Mouse (Mus musculus) stomach, embryonic 14.5 days (tissue): ENCODE data around the gene Lrrc34. TPM values are rescaled to one million over a fixed set of nuclear protein-coding genes. Genes with fewer than 3 reads are reported as not detected.

Experiments
- ATAC-seq: fragments of 200-750 bp; cut with Nextera tagmentation; 2 replicates; pipeline ENCODE4 v1.8.0; 2017; ENCODE audit warnings: low read depth, moderate TSS enrichment; ENCODE audit not compliant: insufficient number of reproducible peaks, insufficient read depth, low FRiP score
- H3K27ac ChIP-seq: fragments of 300-500 bp; sonication (generic); 2 replicates; pipeline ENCODE4 v1.5.1; 2014; ENCODE audit warnings: mild to moderate bottlenecking, low read length, moderate library complexity, mixed read lengths
- H3K27me3 ChIP-seq: fragments of 300-500 bp; sonication (generic); 2 replicates; pipeline ENCODE4 v1.6.1; 2014; ENCODE audit warnings: low read length, control low read depth, mixed read lengths; ENCODE audit not compliant: control insufficient read depth, insufficient read depth
- H3K36me3 ChIP-seq: fragments of 300-500 bp; sonication (generic); 2 replicates; pipeline ENCODE4 v1.6.1; 2014; ENCODE audit warnings: mild to moderate bottlenecking, control low read depth, low read length, moderate library complexity, mixed read lengths; ENCODE audit not compliant: control insufficient read depth, insufficient read depth
- H3K4me1 ChIP-seq: fragments of 300-500 bp; sonication (generic); 2 replicates; pipeline ENCODE4 v1.6.1; 2014; ENCODE audit warnings: low read length, control low read depth, mixed read lengths; ENCODE audit not compliant: control insufficient read depth, insufficient read depth
- H3K4me2 ChIP-seq: fragments of 300-500 bp; sonication (generic); replicated peaks from 2 replicates; pipeline ENCODE4 v1.6.1; 2014; ENCODE audit warnings: low read depth, low read length, control low read depth
- H3K4me3 ChIP-seq: fragments of 300-500 bp; sonication (generic); 2 replicates; pipeline ENCODE4 v1.5.1; 2014; ENCODE audit warnings: low read depth, low read length, control low read depth
- H3K9ac ChIP-seq: fragments of 300-500 bp; sonication (generic); replicated peaks from 2 replicates; pipeline ENCODE4 v1.6.1; 2014; ENCODE audit warnings: low read depth, mild to moderate bottlenecking, control low read depth, low read length, moderate library complexity, mixed read lengths
- H3K9me3 ChIP-seq: fragments of 300-500 bp; sonication (generic); 2 replicates; pipeline ENCODE4 v1.6.1; 2016; ENCODE audit warnings: low read depth, low read length, control low read depth; ENCODE audit not compliant: control insufficient read depth
- WGBS: fragments of 180-500 bp; shearing (Covaris S2); extraction: QIAGEN DNeasy Blood & Tissue Kit; methylation state at CpG from one replicate; pipeline ENCODE4 v1.1.7; 2014; 5-methylcytosine and 5-hydroxymethylcytosine counted together
- polyA plus RNA-seq: library from polyadenylated mRNA; unstranded; fragments of >200 nt; fragmentation: Nextera tagmentation; extraction: Ambion mirVana; gene quantifications from 2 replicates; pipeline ENCODE4 v1.2.1, GENCODE M21; 2014

Lrrc34 gene
- 1.1 and 1.4 TPM in 2 replicates for polyA plus RNA-seq

DNA sequence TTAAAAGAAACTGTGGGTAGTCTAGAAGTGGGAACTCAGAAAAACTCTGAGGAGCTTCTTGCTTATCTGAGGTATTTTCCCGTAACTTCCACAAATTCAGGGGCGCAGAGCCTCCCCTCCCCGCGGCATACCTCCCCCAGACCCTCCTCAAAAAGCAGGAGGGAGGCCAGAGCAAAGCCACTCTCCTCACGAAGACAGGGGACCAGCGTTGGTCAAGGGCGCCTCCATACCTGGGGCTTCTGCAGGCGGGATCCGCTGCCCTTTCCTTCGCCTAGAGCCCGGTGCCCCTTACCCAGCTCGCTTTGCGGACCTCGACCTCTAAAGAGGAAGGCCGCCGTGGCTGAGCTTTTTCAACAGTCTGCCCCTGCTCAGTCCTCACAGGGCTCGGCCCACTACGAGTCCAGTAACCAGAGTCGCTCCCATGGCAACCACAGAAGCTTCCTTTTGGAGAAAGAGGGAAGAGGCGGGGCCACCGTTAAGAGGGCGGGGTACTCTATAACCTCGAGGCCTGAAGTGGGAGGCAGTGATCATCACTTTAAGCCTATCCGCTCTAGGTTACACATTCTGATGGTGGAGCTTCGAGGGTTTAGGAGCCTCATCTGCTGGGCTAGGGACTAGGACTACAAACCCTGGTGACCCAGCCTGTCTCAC, at the start of gene Lrrc34:
Gene Lrrc34 (minus strand): TSS at position 430 of the 651 bp plus-strand sequence.
- H3K27ac ChIP-seq, result no peak within 1 kb of the TSS
- H3K4me3 ChIP-seq, result peak within 1 kb of the TSS; percentile 31
- no peaks in the 10 kb centered on the region for H3K9me3 ChIP-seq
- 0 out of 2 replicates have a peak, but pooled peaks cover 4% of the 10 kb centered on the region for H3K27me3 ChIP-seq
- 0 out of 2 replicates have a peak within 1 kb of the TSS, but pooled peaks have one; percentile 25 for H3K9ac ChIP-seq
- 2% methylated on average over 25 of the region's 25 CpGs for WGBS
- peak; percentile 84 for ATAC-seq
- no peaks in the 10 kb centered on the region for H3K36me3 ChIP-seq
- no peaks in the 10 kb centered on the region; the same call in 1 of the 2 replicates for H3K4me1 ChIP-seq
- H3K4me2 ChIP-seq, result peak within 1 kb of the TSS; percentile 72

DNA sequence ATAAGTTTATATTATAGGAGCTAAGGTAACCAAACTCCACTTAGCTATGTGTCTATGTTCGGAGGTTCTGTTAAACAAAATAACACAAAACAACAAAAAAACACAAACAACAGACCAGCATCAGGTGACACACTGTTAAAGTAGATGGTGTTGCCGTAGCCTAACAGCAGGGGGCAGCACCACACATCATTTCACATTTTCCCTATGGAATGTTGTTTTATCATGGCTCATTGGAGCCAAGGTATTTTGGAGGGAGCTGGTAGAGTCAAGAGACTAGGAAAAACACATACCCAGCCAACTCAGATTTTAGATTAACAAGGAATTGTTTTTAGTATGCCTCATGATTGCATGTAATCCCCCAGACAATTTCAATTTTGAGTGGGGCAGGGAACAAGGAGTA, 48.7 kb upstream of the Lrrc34 start:
- Histone ChIP-seq H3K9me3 (no peaks in the 10 kb centered on the region), H3K9ac (no peak overlapping the region), H3K4me2 (no peak overlapping the region), H3K27me3 (no peaks in the 10 kb centered on the region), H3K27ac (no peak overlapping the region), H3K36me3 (no peaks in the 10 kb centered on the region), H3K4me3 (no peak overlapping the region), H3K4me1 (no peaks in the 10 kb centered on the region)
- ATAC-seq, result no peak
- 12% methylated on average over 2 of the region's 2 CpGs for WGBS

DNA sequence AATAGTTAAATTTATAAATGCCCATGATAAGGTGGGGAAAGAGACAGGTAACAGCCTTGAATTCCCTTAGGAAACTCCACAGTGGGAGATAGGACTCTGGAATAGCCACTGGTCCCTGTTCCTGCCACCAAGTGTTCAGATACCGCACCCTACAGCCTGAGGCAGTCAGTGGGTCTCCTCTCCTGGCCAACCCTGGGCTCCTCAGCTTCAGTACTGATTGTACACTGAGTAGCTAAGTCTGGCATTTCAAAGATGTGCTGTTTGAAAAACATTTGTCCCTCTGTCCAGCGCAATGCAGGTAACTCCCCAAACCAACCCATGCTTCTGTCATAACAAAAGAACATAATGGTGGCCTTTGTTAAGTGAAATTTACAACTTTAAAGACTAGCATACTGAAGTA, 48.0 kb upstream of the Lrrc34 start:
- no peaks in the 10 kb centered on the region for H3K36me3 ChIP-seq
- H3K9me3 ChIP-seq, result no peaks in the 10 kb centered on the region
- H3K27ac ChIP-seq, result no peak overlapping the region
- H3K4me3 ChIP-seq, result no peak overlapping the region
- WGBS, result 93% methylated on average over 2 of the region's 2 CpGs
- no peak for ATAC-seq
- H3K27me3 ChIP-seq, result no peaks in the 10 kb centered on the region
- no peaks in the 10 kb centered on the region for H3K4me1 ChIP-seq
- H3K9ac ChIP-seq, result no peak overlapping the region
- no peak overlapping the region for H3K4me2 ChIP-seq

DNA sequence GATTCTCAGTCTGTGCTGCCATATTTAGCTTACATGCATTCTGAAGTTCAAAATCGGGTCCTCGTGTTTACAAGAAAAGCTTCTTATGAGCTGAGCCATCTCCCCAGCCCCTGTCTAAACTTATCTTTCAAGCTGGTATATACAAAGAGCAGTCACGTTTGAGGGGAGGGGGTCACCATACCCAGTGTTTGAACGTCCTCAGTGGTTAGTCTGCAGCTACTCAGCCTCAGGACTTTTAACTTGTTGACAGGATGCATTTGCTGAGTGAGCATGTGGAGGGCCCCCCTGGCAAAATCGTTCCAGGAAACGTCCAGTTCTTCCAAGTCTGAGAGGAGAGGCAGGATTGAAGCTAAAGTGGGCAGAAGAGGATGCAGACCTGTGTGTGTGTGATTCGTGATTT, 43.3 kb upstream of the Lrrc34 start:
- no peak overlapping the region for H3K27ac ChIP-seq
- H3K36me3 ChIP-seq, result no peaks in the 10 kb centered on the region
- H3K4me2 ChIP-seq, result no peak overlapping the region
- no peak for ATAC-seq
- H3K27me3 ChIP-seq, result no peaks in the 10 kb centered on the region
- H3K4me3 ChIP-seq, result no peak overlapping the region
- no peaks in the 10 kb centered on the region for H3K9me3 ChIP-seq
- no peaks in the 10 kb centered on the region for H3K4me1 ChIP-seq
- 44% methylated on average over 7 of the region's 7 CpGs for WGBS
- no peak overlapping the region for H3K9ac ChIP-seq

DNA sequence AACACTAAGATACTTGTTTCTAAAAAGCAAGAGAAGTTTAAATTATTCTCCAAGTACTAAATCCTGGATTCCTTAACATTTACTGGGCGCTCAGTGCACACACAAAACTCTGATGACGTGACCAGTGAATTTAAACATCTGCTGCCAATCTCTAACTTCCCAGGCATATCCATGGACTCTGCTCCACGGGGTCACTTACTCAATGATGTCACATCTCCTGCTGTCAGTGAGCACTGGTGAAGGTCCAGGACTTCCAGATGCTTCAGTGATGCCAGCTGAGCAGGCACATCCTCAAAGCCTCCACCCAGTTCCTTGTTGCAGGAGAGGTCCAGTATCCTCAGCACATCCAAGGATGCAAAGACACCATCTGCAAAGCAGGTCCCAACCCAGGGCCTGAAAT, 39.5 kb upstream of the Lrrc34 start:
- ATAC-seq, result no peak
- no peak overlapping the region for H3K27ac ChIP-seq
- no peak overlapping the region for H3K4me3 ChIP-seq
- no peak overlapping the region for H3K9ac ChIP-seq
- no peak overlapping the region for H3K4me2 ChIP-seq
- H3K4me1 ChIP-seq, result no peaks in the 10 kb centered on the region
- H3K36me3 ChIP-seq, result no peaks in the 10 kb centered on the region
- no peaks in the 10 kb centered on the region for H3K27me3 ChIP-seq
- 75% methylated on average over 3 of the region's 3 CpGs for WGBS
- H3K9me3 ChIP-seq, result no peaks in the 10 kb centered on the region

DNA sequence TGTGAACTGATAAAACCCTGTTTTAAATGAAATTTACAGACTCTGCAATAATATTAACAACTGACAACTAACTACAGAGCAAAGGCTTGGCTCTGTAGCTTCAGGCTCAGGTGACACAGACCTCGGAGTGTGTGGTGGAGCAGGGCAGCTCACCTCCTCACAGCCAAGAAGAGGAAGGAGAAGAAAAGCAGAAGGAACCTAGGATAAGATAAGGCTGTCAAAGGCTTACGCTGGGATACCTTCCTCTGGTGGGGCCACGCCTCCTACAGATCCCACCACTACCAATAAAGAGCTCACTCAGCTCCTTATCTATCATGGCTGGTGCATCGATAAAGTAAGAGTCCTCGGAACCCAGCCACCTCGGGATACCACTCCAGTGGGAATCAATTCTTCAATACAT, 35.5 kb upstream of the Lrrc34 start:
- WGBS, result 66% methylated on average over 6 of the region's 6 CpGs
- Histone ChIP-seq H3K27me3 (no peaks in the 10 kb centered on the region), H3K4me1 (no peaks in the 10 kb centered on the region), H3K27ac (no peak overlapping the region), H3K9me3 (no peaks in the 10 kb centered on the region), H3K4me2 (no peak overlapping the region), H3K4me3 (no peak overlapping the region), H3K36me3 (no peaks in the 10 kb centered on the region), H3K9ac (no peak overlapping the region)
- ATAC-seq, result no peak

DNA sequence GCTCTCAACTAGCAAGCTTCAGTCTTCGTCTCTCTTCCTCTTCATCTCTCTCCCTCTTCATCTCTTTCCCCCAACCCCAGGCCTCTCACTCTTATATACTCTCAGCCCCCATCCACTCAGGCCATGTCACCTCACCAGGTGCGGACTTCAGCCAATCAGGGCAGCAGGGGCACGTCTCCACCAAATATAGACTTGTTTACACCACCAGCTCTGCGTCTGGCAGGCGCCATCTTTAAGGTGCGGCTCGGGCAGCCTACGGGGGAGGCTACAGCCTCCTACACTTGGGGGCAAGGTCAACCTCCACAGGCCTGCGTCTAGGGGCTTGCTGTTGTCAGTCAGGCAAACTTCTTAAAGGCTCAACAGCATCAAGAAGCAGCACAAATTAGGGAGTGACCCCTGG, 10.8 kb upstream of the Lrrc34 start:
- no peaks in the 10 kb centered on the region for H3K4me1 ChIP-seq
- no peaks in the 10 kb centered on the region for H3K27me3 ChIP-seq
- ATAC-seq, result no peak
- H3K4me2 ChIP-seq, result no peak overlapping the region
- H3K9ac ChIP-seq, result no peak overlapping the region
- no peak overlapping the region for H3K27ac ChIP-seq
- WGBS, result 81% methylated on average over 9 of the region's 9 CpGs
- H3K9me3 ChIP-seq, result no peaks in the 10 kb centered on the region
- no peaks in the 10 kb centered on the region for H3K36me3 ChIP-seq
- H3K4me3 ChIP-seq, result no peak overlapping the region

DNA sequence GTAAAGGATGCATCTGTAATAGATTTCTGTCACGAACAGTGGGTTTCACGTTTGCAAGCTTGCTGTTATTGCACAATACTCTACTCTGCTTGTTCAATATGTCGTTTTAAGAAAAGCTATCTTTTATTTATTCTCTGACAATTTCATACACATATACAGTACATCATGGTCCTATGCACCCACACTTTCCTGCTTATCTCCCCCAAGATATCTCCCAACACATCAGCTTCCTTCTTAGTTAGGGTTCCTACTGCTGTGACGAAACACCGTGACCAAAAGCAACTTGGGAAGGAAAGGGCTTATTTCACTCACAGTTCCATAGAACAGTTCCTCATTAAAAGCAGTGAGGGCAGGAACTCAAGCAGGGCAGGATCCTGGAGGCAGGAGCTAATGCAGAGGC, 8.3 kb upstream of the Lrrc34 start:
- Histone ChIP-seq H3K27ac (no peak overlapping the region), H3K4me3 (no peak overlapping the region), H3K27me3 (no peaks in the 10 kb centered on the region), H3K9ac (no peak overlapping the region), H3K4me2 (no peak overlapping the region), H3K4me1 (no peaks in the 10 kb centered on the region), H3K9me3 (no peaks in the 10 kb centered on the region), H3K36me3 (no peaks in the 10 kb centered on the region)
- 82% methylated on average over 5 of the region's 5 CpGs for WGBS
- no peak for ATAC-seq
